Mouse (Mus musculus) macrophage (primary cell): ENCODE measurements around the gene Gm43720. TPM values are rescaled to one million over a fixed set of nuclear protein-coding genes. Genes with fewer than 3 reads are reported as not detected.
A peak's percentile ranks its signal among the peaks of the same experiment; 100 is the strongest.

Source experiments
- H3K27ac ChIP-seq: fragments of 350-480 bp; formaldehyde crosslinking; 2 replicates; pipeline ENCODE4 v1.9.0; 2021
- H3K36me3 ChIP-seq: fragments of 350-480 bp; formaldehyde crosslinking; 2 replicates; pipeline ENCODE4 v1.9.0; 2021; ENCODE audit errors: inconsistent target
- H3K4me3 ChIP-seq: fragments of 350-480 bp; formaldehyde crosslinking; 2 replicates; pipeline ENCODE4 v1.9.0; 2021; ENCODE audit errors: inconsistent target
- H3K79me2 ChIP-seq: fragments of 350-480 bp; formaldehyde crosslinking; 2 replicates; pipeline ENCODE4 v1.9.0; 2021; ENCODE audit errors: inconsistent target
- WGBS: methylation state at CpG from one replicate; pipeline ENCODE4 v1.1.7; 2026; ENCODE audit warnings: inconsistent platforms; ENCODE audit not compliant: missing documents; 5-methylcytosine and 5-hydroxymethylcytosine counted together
- polyA plus RNA-seq: library from polyadenylated mRNA; stranded (reverse); fragments of 250-400 nt; gene quantifications from 3 replicates; pipeline ENCODE4 v1.2.4, GENCODE M21; 2018; ENCODE audit warnings: inconsistent platforms
- total RNA-seq, 78 experiments: library from RNA; depleted of rRNA; stranded (reverse); fragments of 250-400 nt; gene quantifications; 1 replicate in 9 of 78; 2 replicates in 24 of 78; 3 replicates in 43 of 78; 4 replicates in 2 of 78; pipeline ENCODE4 v1.2.4; 2018; ENCODE audit warnings: inconsistent platforms in 56 of 78

Gm43720 gene
- total RNA-seq (2018; cell fraction: chromatin; rRNA removed) = not detected
- not detected for total RNA-seq (2018; cell fraction: cytosol; rRNA removed)
- not detected for total RNA-seq (2018; cell fraction: nucleus; rRNA removed)
- polyA plus RNA-seq = not detected in 3 replicates

GRCm38 (mm10) chr5:138279585-138280424 lies at the start of gene Gm43720, which contains the start of the genes Gpc2 and Stag3:
Gene Gm43720, minus strand, starts transcription at chr5:138279958.
Gene Gpc2, minus strand, starts transcription at chr5:138280005.
Gene Stag3, plus strand, starts transcription at chr5:138280240.
- Histone ChIP-seq H3K27ac (no peak within 1 kb of the TSS), H3K4me3 (peak within 1 kb of the TSS; percentile 19; the same call in 1 of the 2 replicates), H3K79me2 (no peaks in the 10 kb centered on the region), H3K36me3 (no peaks in the 10 kb centered on the region)
- WGBS = 5% methylated on average over 51 of the region's 56 CpGs

GRCm38 (mm10) chr5:138312795-138313194 lies 33.0 kb upstream of the Gm43720 start:
- H3K79me2 ChIP-seq = no peaks in the 10 kb centered on the region
- WGBS = 87% methylated on average over 3 of the region's 3 CpGs
- no peaks in the 10 kb centered on the region for H3K36me3 ChIP-seq
- no peak overlapping the region for H3K4me3 ChIP-seq
- no peak overlapping the region for H3K27ac ChIP-seq

- H3K36me3 ChIP-seq = no peaks in the 10 kb centered on the region
- no peaks in the 10 kb centered on the region for H3K79me2 ChIP-seq
- H3K4me3 ChIP-seq = no peak overlapping the region
- H3K27ac ChIP-seq = no peak overlapping the region
- 94% methylated on average over 2 of the region's 2 CpGs for WGBS
These were observed 19.9 kb upstream of the Gm43720 start for GRCm38 (mm10) chr5:138299613-138300012.

GRCm38 (mm10) chr5:138294158-138294557 lies 14.4 kb upstream of the Gm43720 start:
- Histone ChIP-seq H3K27ac (no peak overlapping the region), H3K4me3 (no peak overlapping the region), H3K79me2 (no peaks in the 10 kb centered on the region), H3K36me3 (no peaks in the 10 kb centered on the region)

GRCm38 (mm10) chr5:138291638-138292037 lies 11.9 kb upstream of the Gm43720 start:
- 100% methylated on average over 1 of the region's 1 CpGs for WGBS
- no peak overlapping the region for H3K4me3 ChIP-seq
- no peaks in the 10 kb centered on the region for H3K79me2 ChIP-seq
- H3K36me3 ChIP-seq = no peaks in the 10 kb centered on the region
- no peak overlapping the region for H3K27ac ChIP-seq

- 83% methylated on average over 3 of the region's 3 CpGs for WGBS
- H3K4me3 ChIP-seq = no peak overlapping the region
- no peak overlapping the region for H3K27ac ChIP-seq
- H3K79me2 ChIP-seq = no peaks in the 10 kb centered on the region
- no peaks in the 10 kb centered on the region for H3K36me3 ChIP-seq
These were observed 8.1 kb upstream of the Gm43720 start for GRCm38 (mm10) chr5:138287861-138288260.

- no peak overlapping the region for H3K4me3 ChIP-seq
- no peaks in the 10 kb centered on the region for H3K36me3 ChIP-seq
- WGBS = 80% methylated on average over 1 of the region's 1 CpGs
- no peaks in the 10 kb centered on the region for H3K79me2 ChIP-seq
- H3K27ac ChIP-seq = no peak overlapping the region
These were observed 3.8 kb upstream of the Gm43720 start for GRCm38 (mm10) chr5:138283540-138283939.

- WGBS = 68% methylated on average over 2 of the region's 2 CpGs
These were observed 2.0 kb upstream of the Gm43720 start for GRCm38 (mm10) chr5:138281798-138282197.

GRCm38 (mm10) chr5:138280829-138281228 lies 1.1 kb upstream of the Gm43720 start:
- no peaks in the 10 kb centered on the region for H3K36me3 ChIP-seq
- H3K27ac ChIP-seq = no peak overlapping the region
- H3K4me3 ChIP-seq = no peak overlapping the region
- 91% methylated on average over 15 of the region's 15 CpGs for WGBS
- no peaks in the 10 kb centered on the region for H3K79me2 ChIP-seq

More at GRCm38 (mm10) chr5:138281798-138282197, 2.0 kb upstream of the Gm43720 start:
- H3K36me3 ChIP-seq = no peaks in the 10 kb centered on the region
- H3K27ac ChIP-seq = no peak overlapping the region
- H3K79me2 ChIP-seq = no peaks in the 10 kb centered on the region
- no peak overlapping the region for H3K4me3 ChIP-seq

GRCm38 (mm10) chr5:138280425-138280768 lies 639 bp upstream of the Gm43720 start:
- Histone ChIP-seq H3K27ac (no peak overlapping the region), H3K36me3 (no peaks in the 10 kb centered on the region), H3K79me2 (no peaks in the 10 kb centered on the region), H3K4me3 (no peak overlapping the region)
- 32% methylated on average over 23 of the region's 26 CpGs for WGBS

- 91% methylated on average over 6 of the region's 7 CpGs for WGBS
- Histone ChIP-seq H3K79me2 (no peaks in the 10 kb centered on the region), H3K27ac (no peak overlapping the region), H3K4me3 (no peak overlapping the region), H3K36me3 (no peaks in the 10 kb centered on the region)
These were observed 1.8 kb downstream of the Gm43720 start for GRCm38 (mm10) chr5:138277994-138278393.

GRCm38 (mm10) chr5:138275216-138276050 lies 4.3 kb downstream of the Gm43720 start:
- 93% methylated on average over 38 of the region's 41 CpGs for WGBS
- Histone ChIP-seq H3K4me3 (no peak overlapping the region), H3K36me3 (no peaks in the 10 kb centered on the region), H3K27ac (no peak overlapping the region), H3K79me2 (no peaks in the 10 kb centered on the region)

GRCm38 (mm10) chr5:138274186-138274585 lies 5.6 kb downstream of the Gm43720 start:
- Histone ChIP-seq H3K36me3 (no peaks in the 10 kb centered on the region), H3K4me3 (no peak overlapping the region), H3K79me2 (no peaks in the 10 kb centered on the region), H3K27ac (no peak overlapping the region)
- WGBS = 88% methylated on average over 8 of the region's 8 CpGs

GRCm38 (mm10) chr5:138272409-138272923 lies 7.3 kb downstream of the Gm43720 start, which contains the start of gene Gal3st4:
Gene Gal3st4, minus strand, starts transcription at chr5:138272840.
- no peak within 1 kb of the TSS for H3K27ac ChIP-seq
- no peak within 1 kb of the TSS for H3K4me3 ChIP-seq
- 65% methylated on average over 12 of the region's 12 CpGs for WGBS
- no peaks in the 10 kb centered on the region for H3K36me3 ChIP-seq
- H3K79me2 ChIP-seq = no peaks in the 10 kb centered on the region
